Mouse (Mus musculus) urinary bladder, adult 18-20 months (tissue): ENCODE measurements at regions not wholly inside any gene's neighbourhood (a gene's known extent, or its start where the extent isn't known, plus 50 kb on each side); places are given as distances from the start of the nearest gene placed in this dataset.

Source experiments
- DNase-seq, 2 experiments: peaks; one replicate each; pipeline ENCODE4 v3.0.0; 2022; ENCODE audit warnings: low spot score in 2 of 2, mixed read lengths in 2 of 2

DNA sequence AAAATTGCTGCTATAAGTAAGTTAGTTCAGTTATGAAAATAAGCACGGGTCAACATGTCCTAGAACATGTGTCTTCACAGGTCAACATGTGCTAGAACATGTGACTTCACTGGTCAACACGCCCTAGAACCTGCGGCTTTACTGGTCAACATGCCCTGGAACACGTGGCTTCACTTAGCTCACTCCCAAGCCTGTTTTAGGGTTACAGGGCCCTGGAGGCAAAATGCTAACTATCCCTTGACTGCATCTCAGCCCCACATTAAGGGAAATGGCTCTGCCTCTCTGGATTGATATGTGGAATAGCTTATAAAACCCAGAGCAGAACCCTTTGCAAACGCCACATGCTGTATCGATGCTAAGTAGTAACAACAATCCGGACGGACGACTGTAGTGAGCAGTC, 67.8 kb downstream of the Nkx6-1 start:
- no peak for DNase-seq

DNA sequence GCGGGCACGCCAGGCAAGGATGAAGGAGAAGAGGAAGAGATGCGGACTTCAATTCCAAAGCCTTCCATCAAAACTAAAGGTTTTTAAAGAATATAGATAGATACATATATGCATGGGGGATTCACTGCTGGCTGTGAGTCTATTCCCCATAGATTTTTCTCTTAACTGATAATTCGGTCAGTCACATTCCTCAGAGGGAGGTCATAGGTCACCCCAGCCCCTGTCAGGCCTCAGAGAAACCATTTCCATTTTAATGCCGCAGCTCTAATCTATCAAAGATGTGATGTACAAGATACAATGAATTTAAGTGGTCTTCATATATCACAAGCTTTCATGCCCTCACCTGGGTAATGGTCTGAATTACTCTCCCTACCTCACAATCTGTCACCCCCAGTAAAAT, 73.6 kb downstream of the Nkx6-1 start:
- no peak for DNase-seq

DNA sequence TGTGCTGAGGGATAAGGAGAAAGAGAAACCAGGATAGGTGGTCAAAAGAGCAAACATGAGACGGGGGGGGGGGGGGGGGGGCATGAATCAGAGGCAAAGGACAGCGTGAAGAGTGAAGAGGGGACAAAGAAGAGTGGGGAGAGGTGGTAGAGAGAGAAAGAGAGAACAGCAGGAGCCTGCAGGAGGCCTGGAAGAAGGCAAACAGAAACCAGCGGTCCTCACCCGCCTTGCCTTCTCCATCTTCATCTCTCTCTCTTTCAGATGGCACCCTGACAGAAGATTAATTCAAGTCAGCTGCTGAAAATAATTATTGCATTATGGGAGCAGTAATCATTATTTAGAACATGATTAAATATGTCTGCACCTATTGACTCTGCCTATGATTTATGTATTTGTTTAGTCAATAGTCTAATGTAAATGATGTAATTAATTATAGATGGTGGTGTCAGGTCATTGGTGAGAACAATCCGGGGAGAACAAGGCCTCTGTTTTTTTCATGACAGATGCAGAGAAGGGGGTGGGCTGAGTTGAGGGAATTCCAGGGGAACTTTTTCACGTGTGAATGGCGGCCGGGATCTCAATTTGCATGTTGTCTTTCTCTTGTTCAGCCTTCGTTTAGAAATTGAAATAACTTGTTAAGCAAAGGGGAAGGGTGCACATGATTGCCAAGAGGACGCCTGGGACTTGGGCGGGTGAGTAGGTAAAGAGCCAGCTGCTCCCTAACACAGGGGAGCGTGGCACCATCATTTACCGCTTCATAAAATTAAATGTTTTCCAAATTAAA, 74.3 kb downstream of the Nkx6-1 start:
- no peak for DNase-seq

- no peak for DNase-seq
Measured at GRCm38 (mm10) chr5:101572966-101573365, 91.8 kb downstream of the Nkx6-1 start.

DNA sequence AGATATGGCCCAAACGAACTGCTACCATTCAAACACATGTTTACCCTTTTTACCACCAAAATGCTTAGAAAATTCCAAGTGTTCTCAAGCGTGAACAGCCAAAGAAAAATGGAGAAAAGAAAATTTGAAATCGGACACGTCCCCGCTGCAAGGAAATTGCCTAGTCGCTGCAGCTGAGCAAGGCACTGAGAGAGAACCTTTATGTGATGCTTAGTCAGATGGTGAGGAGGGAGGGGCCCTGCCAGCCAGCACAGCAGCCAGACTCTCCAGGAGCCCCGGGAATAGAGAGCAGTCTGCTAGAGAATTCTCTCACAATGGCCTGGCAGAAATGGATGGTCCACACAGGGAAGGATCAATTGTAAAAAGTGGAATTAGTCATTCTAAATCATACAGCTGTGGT, 99.0 kb downstream of the Nkx6-1 start:
- no peak for DNase-seq

GRCm38 (mm10) chr5:101560366-101560765, 104.4 kb downstream of the Nkx6-1 start:
- no peak for DNase-seq

GRCm38 (mm10) chr5:101558279-101558987, 106.4 kb downstream of the Nkx6-1 start:
- DNase-seq = no peak

DNA sequence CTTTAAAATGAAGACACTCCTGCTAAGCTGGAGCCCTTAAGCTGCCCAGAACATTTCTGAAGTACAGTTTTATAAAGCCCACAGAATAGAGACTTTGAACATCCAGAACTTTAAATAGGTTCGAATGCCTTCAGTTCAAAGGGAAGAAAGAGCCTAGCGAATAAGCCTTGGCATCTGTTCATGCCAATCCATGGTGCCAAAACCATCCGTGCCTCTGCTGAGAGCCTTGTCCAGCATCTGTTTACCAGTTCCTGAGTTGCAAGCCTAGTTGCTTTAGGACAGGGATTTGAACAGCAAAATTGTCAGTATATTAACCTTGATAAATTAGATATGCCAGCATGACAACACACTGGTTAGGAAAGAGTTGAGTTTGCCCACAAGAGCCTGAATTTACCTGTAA, 107.6 kb downstream of the Nkx6-1 start:
- no peak for DNase-seq

DNA sequence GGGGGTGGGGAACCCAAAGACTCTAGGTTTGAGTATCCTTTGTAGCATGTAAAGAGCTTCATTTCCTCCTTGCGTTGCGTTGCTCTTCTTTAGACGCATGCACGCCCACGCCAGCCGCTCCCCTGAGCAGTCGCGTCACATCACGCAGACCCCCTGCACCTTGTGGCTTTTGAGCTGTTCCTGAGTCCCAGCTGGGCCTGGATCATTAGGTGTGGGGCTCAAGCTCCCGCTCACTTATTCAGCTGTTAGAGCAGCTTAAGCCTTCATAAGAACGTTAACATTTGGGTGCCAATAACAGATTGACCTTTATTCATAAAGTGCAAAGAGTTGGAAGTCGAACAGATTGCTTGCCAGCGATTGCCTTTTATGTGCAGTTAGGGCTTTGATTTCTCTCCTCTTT, 121.5 kb downstream of the Nkx6-1 start:
- DNase-seq = no peak

DNA sequence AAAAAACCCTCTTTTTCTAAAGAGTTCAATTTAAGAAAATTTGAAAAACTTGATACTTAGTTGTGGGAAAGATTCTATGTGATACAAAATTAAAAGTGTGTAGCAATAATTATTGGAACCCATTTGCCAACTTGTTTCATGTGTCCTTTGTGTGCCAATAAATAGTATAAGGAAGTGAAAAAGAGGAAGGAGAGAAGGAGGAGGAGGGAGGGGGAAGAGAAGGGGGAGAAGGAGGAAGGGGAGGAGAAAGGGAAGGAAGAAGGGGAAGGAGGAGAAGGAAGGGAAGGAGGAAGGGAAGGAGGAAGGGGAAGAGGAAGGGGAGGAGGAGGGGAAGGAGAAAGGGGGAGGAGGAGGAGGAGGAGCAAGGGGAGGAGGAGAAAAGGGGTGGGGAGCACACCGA, 125.0 kb downstream of the Nkx6-1 start:
- no peak for DNase-seq

DNA sequence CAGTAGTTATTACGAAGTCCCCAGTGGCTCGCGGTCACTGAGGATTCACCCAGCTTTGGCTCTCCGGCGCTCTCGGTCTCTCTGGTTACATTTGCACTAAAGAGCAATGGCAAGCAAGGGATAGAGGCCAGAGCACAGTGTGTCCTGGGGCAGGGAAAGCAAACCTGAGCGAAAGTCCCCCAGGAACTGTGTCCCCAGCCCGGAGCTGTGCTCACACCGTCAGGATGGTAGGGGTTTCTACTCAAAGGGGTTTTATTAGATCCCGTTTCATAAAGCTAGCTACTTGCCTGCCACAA, 125.6 kb downstream of the Nkx6-1 start:
- no peak for DNase-seq

DNA sequence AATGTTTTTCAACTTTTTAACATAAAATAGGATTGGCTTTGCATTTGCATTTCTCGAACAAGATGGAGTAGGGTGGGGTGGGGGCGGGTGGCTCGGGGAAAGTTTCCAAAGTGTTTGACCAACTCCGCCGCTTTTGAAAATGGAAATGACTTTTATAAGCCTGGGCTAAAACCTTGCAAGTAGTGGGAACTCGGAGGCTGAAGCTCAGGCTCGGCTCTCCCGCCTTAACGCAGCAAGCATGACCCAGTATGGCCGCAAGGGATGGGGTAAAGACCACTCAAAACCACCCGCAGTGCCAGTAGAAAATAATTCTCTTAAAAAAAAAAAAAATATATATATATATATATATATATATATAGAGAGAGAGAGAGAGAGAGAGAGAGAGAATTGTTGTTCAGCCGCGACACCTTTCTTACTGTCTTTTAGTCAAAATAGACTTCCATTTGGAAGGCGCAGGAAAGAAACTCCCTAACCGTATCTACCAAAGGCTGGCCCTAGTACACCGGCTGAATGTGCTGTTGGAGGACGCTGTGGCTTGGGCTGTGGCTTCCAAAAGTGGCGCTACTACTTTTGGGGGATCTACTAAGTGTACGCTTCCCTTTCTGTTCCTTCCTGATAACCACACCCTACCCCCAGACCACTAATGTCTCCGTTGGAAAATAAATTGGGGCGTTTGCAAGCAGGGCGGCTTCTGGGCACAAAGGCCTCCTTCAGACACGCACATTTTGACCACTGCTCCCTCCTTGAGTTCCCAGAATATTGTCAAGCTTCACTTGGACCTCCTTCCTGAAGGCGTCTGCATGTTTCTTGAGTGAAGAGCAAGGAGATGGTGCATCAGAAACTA, 126.2 kb downstream of the Nkx6-1 start:
- DNase-seq = no peak

DNA sequence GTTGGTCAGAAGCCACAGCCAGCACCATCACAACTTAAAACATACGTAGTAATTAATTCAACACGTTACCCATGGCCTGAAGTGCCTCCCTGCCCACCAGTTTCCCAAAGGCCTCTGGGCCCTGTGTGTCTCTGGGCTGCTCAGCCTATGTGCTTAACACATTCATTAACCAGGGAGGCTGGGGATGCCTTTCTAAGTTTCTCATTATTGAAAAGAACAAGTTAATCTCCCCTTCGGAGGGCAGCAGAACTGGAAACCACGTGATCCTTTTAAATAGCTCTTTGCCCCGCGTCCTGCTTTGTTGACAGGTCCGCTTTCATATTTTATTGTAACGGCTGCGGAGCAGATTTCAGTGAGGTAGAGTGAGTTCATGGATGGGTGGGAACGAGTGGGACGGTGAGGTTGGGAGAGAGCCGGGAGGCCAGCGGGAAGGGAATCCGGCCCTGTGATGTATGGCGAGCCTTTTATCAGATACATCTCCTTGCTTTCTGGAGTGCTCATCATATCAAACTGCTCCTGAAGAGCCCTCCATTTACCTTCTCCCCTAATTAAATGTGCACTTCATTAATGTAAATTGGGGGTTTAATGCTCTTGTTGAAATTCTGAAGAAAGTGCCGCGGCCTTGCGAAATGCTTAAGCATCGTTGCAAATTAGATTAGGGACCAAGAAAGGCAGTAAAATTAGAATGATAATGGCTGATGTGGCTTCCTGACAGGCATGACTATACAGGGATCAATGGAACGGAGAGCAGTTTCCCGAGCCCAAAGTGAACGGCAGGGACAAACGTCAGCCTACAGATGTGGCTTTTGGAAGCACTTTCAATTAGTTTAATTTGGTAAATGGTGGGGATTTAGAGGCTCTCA, 127.0 kb downstream of the Nkx6-1 start:
- DNase-seq = no peak

GRCm38 (mm10) chr5:101535451-101535850, 129.3 kb downstream of the Nkx6-1 start:
- no peak for DNase-seq

DNA sequence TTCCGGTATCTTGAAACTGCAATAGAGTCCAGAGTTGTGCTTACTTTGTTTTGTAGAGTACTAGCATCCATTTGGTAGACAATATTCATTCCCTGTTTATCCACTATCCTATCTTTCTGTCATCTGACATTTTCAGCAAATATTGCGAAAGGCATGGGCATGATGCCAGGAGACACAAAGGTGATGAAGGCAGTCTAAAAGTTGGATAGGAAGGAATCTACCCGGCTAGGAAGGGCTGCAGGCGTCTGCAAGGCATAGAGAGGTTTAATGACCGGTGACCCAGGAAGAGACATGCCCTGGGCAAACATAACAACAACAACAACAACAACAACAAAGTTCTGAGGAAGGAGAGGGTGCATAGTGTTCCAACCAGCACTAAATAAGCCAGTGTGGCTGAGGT, 139.4 kb downstream of the Nkx6-1 start:
- DNase-seq = no peak

DNA sequence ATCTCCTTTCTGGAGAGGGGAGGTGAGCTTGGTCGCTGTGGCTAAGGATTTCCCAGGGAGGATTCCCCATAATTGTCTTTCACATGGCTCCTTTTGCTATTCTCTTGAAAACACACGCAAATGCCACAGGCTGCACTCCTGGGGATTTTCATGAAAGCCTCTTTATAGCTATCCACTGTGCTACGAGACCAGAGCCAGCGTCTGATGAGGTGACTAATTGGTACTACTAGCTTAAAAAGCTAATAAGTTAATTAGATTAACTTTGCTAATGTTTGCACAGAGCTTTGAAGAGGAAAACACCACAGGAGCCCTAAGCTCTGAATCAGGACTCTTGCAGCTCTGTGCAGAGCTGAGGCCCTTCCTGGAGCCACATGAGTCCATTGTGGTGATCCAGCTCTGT, 140.1 kb downstream of the Nkx6-1 start:
- no peak for DNase-seq

DNA sequence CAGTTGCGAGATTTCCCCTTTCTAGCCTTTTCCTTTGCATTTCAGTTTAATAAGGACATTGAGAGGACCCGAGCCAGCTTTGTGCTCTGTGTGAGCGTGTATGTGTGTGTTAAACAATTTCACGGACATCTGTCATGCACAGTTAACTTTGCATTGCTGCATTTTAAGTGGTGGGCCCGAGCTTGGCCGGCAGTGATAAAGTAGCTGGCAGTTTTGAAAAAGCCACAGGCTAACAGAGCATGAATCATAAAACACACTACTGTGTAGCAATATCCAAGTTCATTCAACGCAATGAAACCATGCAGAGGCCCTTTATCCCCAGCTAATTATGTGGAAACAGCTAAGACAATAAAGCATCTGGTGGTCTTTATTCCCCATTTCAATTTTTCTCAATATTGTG, 140.9 kb downstream of the Nkx6-1 start:
- no peak for DNase-seq

GRCm38 (mm10) chr5:101523490-101523889, 141.3 kb downstream of the Nkx6-1 start:
- no peak for DNase-seq

DNA sequence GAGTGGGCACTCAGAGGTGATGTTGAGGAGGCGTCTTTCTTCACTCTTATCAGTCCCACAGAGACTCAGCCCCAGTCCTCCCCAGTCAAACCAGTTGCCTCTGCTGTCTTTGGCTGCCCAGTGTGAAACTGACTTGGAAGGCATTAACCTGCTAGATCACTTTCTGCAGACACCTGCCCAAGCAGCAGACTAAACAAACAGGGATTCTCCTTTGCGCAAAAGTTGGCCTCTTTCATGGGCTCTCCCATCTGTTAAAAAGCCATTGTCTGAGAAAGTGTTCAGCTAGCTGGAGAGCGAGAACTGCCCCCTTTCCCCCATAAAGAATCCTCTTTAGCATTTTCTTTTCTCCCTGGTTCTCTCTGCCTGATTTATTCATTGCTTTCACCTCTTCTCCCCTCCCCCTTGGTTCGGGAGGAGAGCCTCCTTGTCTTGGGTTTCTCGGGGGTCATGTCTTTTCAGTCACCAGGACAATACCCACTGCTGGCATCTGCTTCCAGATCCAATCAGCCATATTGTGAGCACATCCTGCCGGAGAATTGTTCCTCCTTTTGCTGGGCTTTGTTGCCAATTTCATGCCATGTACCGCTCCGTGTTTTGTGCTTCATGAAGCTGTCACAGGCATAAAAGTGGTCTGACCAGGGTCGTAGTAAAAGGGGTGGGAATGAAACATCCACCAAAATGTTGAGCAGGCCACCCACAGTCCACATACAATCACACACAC, 143.7 kb downstream of the Nkx6-1 start:
- DNase-seq = no peak

GRCm38 (mm10) chr5:101518791-101519547, 145.8 kb downstream of the Nkx6-1 start:
- DNase-seq = no peak
